Mouse (Mus musculus): ENCODE results near the gene Nxf1. TPM values are rescaled to one million over a fixed set of nuclear protein-coding genes. Genes with fewer than 3 reads are reported as not detected.
A peak's percentile ranks its signal among the peaks of the same experiment; 100 is the strongest.

The Nxf1 gene
- polyA plus RNA-seq, 1 experiment from 2014 or later = 88.8 TPM

GRCm38 (mm10) chr19:8790171-8790570 lies 33.3 kb downstream of the Nxf1 start:
- no peak for ATAC-seq
- H3K4me1 ChIP-seq (ENCODE audit: insufficient read depth, low read depth, low read length) = no peaks in the 10 kb centered on the region
- H3K36me3 ChIP-seq (ENCODE audit: insufficient read depth, low read length) = peaks cover 12% of the 10 kb centered on the region
- H3K4me3 ChIP-seq (ENCODE audit: low read depth, low read length) = no peak overlapping the region
- no peaks in the 10 kb centered on the region for H3K27me3 ChIP-seq (replicated peaks; ENCODE audit: insufficient read depth, low read length)
- no peak for DNase-seq (ENCODE audit: low spot score)
- no peak overlapping the region for H3K27ac ChIP-seq (ENCODE audit: low read length)
- 72% methylated on average over 7 of the region's 7 CpGs for WGBS
- no peak overlapping the region for H3K4me2 ChIP-seq (replicated peaks; ENCODE audit: low read depth, low read length)
- no peaks in the 10 kb centered on the region for H3K9me3 ChIP-seq (ENCODE audit: low read length)
- no peak overlapping the region for H3K9ac ChIP-seq (replicated peaks; ENCODE audit: low read depth)
- TF ChIP-seq CTCF (IDR thresholded peaks at IDR 0.05) = no peak
- TF ChIP-seq EP300 (IDR thresholded peaks at IDR 0.05) = no peak

- peak within 1 kb of the TSS; percentile 67 for H3K4me3 ChIP-seq (ENCODE audit: low read depth, low read length)
- DNase-seq (ENCODE audit: low spot score) = peak; percentile 98
- ATAC-seq = peak; percentile 74
- H3K27ac ChIP-seq (ENCODE audit: low read length) = peak within 1 kb of the TSS; percentile 74
- H3K27me3 ChIP-seq (replicated peaks; ENCODE audit: insufficient read depth, low read length) = no peaks in the 10 kb centered on the region
- H3K9ac ChIP-seq (replicated peaks; ENCODE audit: low read depth) = peak within 1 kb of the TSS; percentile 75
- peak within 1 kb of the TSS; percentile 86 for H3K4me2 ChIP-seq (replicated peaks; ENCODE audit: low read depth, low read length)
- peaks cover 11% of the 10 kb centered on the region for H3K36me3 ChIP-seq (ENCODE audit: insufficient read depth, low read length)
- H3K9me3 ChIP-seq (ENCODE audit: low read length) = no peaks in the 10 kb centered on the region
- TF ChIP-seq EP300 (IDR thresholded peaks at IDR 0.05) = no peak
- no peak for TF ChIP-seq CTCF (IDR thresholded peaks at IDR 0.05)
- H3K4me1 ChIP-seq (ENCODE audit: insufficient read depth, low read depth, low read length) = peaks cover 10% of the 10 kb centered on the region
- WGBS = under 1% methylated on average over 25 of the region's 25 CpGs
Measured at GRCm38 (mm10) chr19:8798264-8798946, 41.5 kb downstream of the Nxf1 start, which contains the start of gene Polr2g. TSS of gene Polr2g (minus strand) at chr19:8798577.

GRCm38 (mm10) chr19:8798947-8799315 lies 42.1 kb downstream of the Nxf1 start:
- Histone ChIP-seq H3K4me1 (ENCODE audit: insufficient read depth, low read depth, low read length) (peaks cover 10% of the 10 kb centered on the region), H3K27ac (ENCODE audit: low read length) (no peak overlapping the region), H3K9me3 (ENCODE audit: low read length) (no peaks in the 10 kb centered on the region), H3K27me3 (replicated peaks; ENCODE audit: insufficient read depth, low read length) (no peaks in the 10 kb centered on the region), H3K4me2 (replicated peaks; ENCODE audit: low read depth, low read length) (peak overlapping the region; percentile 86; the same call in 1 of the 2 replicates), H3K36me3 (ENCODE audit: insufficient read depth, low read length) (peaks cover 8% of the 10 kb centered on the region; the same call in 1 of the 2 replicates), H3K4me3 (ENCODE audit: low read depth, low read length) (peak overlapping the region; percentile 67), H3K9ac (replicated peaks; ENCODE audit: low read depth) (no peak overlapping the region)
- no peak for DNase-seq (ENCODE audit: low spot score)
- TF ChIP-seq EP300 (IDR thresholded peaks at IDR 0.05) (no peak), CTCF (IDR thresholded peaks at IDR 0.05) (0 out of 2 replicates have a peak, but pooled peaks have one; percentile 9)
- no peak for ATAC-seq

- Histone ChIP-seq H3K4me1 (ENCODE audit: insufficient read depth, low read depth, low read length) (peaks cover 10% of the 10 kb centered on the region), H3K27ac (ENCODE audit: low read length) (peak within 1 kb of the TSS; percentile 64), H3K27me3 (replicated peaks; ENCODE audit: insufficient read depth, low read length) (no peaks in the 10 kb centered on the region), H3K4me3 (ENCODE audit: low read depth, low read length) (peak within 1 kb of the TSS; percentile 55), H3K4me2 (replicated peaks; ENCODE audit: low read depth, low read length) (peak within 1 kb of the TSS; percentile 66), H3K36me3 (ENCODE audit: insufficient read depth, low read length) (peaks cover 5% of the 10 kb centered on the region; the same call in 1 of the 2 replicates), H3K9me3 (ENCODE audit: low read length) (no peaks in the 10 kb centered on the region), H3K9ac (replicated peaks; ENCODE audit: low read depth) (no peak within 1 kb of the TSS)
- ATAC-seq (peak; percentile 97), DNase-seq (ENCODE audit: low spot score) (peak; percentile 100)
- WGBS = under 1% methylated on average over 30 of the region's 30 CpGs
- TF ChIP-seq CTCF (IDR thresholded peaks at IDR 0.05) (no peak), EP300 (IDR thresholded peaks at IDR 0.05) (peak; percentile 77)
Measured at GRCm38 (mm10) chr19:8802130-8802821, 45.4 kb downstream of the Nxf1 start, which contains the start of gene Zbtb3. TSS of gene Zbtb3 (plus strand) at chr19:8802555.

- Histone ChIP-seq H3K27me3 (replicated peaks; ENCODE audit: insufficient read depth, low read length) (no peaks in the 10 kb centered on the region), H3K4me3 (ENCODE audit: low read depth, low read length) (0 out of 2 replicates have a peak overlapping the region, but pooled peaks have one; percentile 55), H3K4me2 (replicated peaks; ENCODE audit: low read depth, low read length) (peak overlapping the region; percentile 53; the same call in 1 of the 2 replicates), H3K9ac (replicated peaks; ENCODE audit: low read depth) (no peak overlapping the region), H3K36me3 (ENCODE audit: insufficient read depth, low read length) (peaks cover 6% of the 10 kb centered on the region; the same call in 1 of the 2 replicates), H3K4me1 (ENCODE audit: insufficient read depth, low read depth, low read length) (peaks cover 4% of the 10 kb centered on the region; the same call in 1 of the 2 replicates), H3K9me3 (ENCODE audit: low read length) (no peaks in the 10 kb centered on the region), H3K27ac (ENCODE audit: low read length) (0 out of 2 replicates have a peak overlapping the region, but pooled peaks have one; percentile 64)
- 84% methylated on average over 9 of the region's 9 CpGs for WGBS
- DNase-seq (ENCODE audit: low spot score) = no peak
- ATAC-seq = no peak
- TF ChIP-seq CTCF (IDR thresholded peaks at IDR 0.05) (no peak), EP300 (IDR thresholded peaks at IDR 0.05) (no peak)
Measured at GRCm38 (mm10) chr19:8803204-8803780, 46.4 kb downstream of the Nxf1 start.

Data from lung, postnatal 0 days (tissue).